Mouse (Mus musculus): Measurements from ENCODE around the gene Ppp1r9b.
"Not testable (repeated sequence)": the region's sequence is repeated elsewhere in the genome, so short reads cannot be mapped to it uniquely, and the experiment has no call there.

Ppp1r9b gene

GRCm38 (mm10) chr11:94990749-94991577 is at the start of gene Ppp1r9b:
Ppp1r9b (plus strand) TSS chr11:94991035.
- peak; percentile 97 for DNase-seq

GRCm38 (mm10) chr11:94941121-94941520 is 49.7 kb upstream of the Ppp1r9b start:
- DNase-seq: no peak

- DNase-seq: no peak
Measured at GRCm38 (mm10) chr11:94941776-94942175, 49.1 kb upstream of the Ppp1r9b start.

DNA sequence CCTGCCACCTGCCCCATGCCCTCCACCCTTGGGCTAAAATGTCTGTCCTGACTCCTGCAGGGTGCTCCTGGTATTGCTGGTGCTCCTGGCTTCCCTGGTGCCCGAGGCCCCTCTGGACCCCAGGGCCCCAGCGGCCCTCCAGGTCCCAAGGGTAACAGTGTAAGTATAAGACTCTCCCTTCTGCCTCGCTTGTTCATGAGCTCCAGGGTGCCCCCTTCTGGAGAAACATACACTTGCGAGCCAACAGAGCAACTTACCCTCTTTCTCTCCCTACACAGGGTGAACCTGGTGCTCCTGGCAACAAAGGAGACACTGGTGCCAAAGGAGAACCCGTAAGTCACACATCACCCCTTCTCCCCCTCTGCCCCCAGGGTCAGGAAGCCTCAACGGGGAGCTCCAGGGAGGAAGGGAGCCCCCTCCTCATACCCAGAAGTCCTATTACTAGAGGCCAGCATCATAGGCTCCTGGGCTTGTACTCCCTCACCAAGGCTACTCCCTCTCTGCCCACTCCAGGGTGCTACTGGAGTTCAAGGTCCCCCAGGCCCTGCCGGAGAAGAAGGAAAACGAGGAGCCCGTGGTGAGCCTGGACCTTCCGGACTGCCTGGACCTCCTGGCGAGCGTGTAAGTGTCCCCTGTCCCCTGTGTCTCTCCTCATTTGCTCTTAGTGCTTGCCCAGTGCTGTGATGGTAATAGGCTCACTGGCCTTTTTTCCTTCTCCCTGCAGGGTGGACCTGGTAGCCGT is 48.4 kb upstream of the Ppp1r9b start:
- peak; percentile 59 to 68 for DNase-seq

GRCm38 (mm10) chr11:94943054-94943453 is 47.8 kb upstream of the Ppp1r9b start:
- DNase-seq: no peak

GRCm38 (mm10) chr11:94944295-94944694 is 46.5 kb upstream of the Ppp1r9b start:
- no peak for DNase-seq

DNA sequence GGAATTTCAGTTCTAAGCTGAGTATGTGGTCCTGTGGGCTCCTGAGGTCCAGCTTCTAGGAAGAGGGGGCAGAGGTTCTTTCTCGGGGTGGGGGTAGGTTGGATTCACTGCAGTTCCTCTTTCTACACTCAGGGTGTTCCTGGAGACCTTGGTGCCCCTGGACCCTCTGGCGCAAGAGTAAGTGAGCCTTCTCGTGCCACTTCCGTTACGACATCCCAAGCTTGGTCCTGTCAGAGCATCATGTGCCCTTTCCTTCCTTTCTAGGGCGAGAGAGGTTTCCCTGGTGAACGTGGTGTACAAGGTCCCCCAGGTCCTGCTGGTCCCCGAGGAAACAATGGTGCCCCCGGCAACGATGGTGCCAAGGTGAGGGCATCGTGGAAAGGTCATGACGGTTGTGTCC is 45.6 kb upstream of the Ppp1r9b start:
- no peak for DNase-seq

- DNase-seq: peak; percentile 40 to 47
Measured at GRCm38 (mm10) chr11:94952169-94952568, 38.7 kb upstream of the Ppp1r9b start.

DNA sequence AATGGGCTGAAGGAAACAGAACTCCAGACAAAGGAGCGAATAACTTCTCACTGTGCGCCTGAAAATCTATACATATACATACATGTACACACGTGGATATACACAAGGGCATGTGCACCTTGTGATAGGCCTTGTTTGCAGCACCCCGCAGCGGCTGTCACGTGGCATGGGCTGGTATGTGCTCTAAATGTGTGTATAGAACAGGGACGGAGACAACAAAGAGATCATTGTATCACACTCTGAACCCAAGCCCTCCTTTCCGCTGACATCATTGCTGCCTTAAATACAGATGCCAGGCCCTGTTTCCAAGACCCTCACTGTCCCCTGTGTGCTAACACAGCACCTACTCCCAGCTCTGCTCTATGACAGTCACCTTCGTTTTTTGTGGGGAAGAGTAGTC is 35.7 kb upstream of the Ppp1r9b start:
- no peak for DNase-seq

GRCm38 (mm10) chr11:94957693-94958064 is 33.2 kb upstream of the Ppp1r9b start:
- peak; percentile 47 to 53 for DNase-seq

GRCm38 (mm10) chr11:94958065-94958858 is 32.6 kb upstream of the Ppp1r9b start:
- peak; percentile 91 to 94 for DNase-seq

DNA sequence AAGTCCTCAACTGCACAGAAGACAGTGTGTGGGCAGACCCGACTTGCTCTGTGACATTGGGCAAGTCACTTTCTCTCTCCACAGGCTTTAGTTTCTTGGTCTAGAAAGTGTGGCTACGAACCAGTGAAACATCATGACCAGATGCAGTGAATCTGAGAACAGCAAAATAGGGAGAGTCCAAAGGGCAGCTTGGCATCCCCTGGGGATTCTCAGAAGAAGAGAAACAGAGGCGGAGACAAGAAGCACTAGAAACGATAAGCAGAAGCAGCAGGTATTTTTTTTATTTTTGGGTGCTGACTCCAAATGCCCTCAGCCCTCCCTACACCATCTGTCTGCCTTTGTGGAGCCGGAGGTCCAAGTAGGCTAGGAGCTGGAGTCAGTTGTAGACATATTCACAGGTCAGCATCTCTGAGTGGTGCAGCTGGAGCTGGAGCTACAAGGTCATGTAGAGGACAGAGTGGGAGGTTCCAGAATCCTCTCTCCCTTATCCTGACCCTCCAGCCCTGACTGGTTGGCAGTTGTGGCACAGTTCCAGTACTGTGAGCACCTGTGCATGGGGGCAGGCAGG is 28.2 kb upstream of the Ppp1r9b start:
- DNase-seq: no peak

GRCm38 (mm10) chr11:94967419-94967818 is 23.4 kb upstream of the Ppp1r9b start, which contains the start of gene Hils1:
Hils1 (plus strand) TSS chr11:94967593.
- no peak for DNase-seq

GRCm38 (mm10) chr11:94968187-94968586 is 22.6 kb upstream of the Ppp1r9b start:
- DNase-seq: peak; percentile 47 to 64

- not testable (repeated sequence) for DNase-seq
Measured at GRCm38 (mm10) chr11:94969709-94970108, 21.1 kb upstream of the Ppp1r9b start.

DNA sequence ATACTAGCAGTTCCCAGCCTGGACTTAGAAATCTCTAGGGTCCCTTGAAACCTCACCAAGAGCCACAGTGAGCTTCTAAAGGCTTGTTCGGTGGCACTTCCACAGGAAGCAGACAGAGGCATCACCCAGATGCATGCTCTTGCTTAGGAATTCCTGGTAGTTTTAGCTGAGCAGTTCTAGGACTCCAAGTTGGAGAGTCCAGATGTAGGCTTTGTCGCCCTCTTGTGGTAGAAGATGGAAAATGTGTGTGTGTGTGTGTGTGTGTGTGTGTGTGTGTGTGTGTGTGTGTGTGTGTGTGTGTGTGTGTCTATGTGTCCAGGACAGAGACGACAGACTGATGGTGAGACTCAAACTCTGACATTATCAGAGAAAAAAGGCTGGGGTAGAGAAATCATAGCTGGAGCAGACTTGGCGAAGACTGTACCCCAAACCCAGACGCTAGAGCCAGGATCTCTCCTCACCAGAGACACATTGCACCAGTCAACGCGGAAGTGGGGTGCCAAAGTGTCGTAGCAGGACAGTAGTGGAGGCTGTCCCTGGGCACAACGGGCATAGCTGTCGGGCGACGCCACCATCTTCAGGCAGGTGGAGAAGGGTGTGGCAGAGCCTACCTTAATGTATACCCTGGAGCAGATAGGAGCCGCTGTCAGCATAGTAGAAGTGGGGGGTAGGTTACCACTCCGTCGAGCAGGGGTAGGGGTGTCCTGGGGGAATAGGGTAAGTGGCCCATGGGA is 20.5 kb upstream of the Ppp1r9b start:
- DNase-seq: peak; percentile 87 to 93

GRCm38 (mm10) chr11:94971895-94972615 is 18.8 kb upstream of the Ppp1r9b start:
- peak; percentile 64 to 71 for DNase-seq

DNA sequence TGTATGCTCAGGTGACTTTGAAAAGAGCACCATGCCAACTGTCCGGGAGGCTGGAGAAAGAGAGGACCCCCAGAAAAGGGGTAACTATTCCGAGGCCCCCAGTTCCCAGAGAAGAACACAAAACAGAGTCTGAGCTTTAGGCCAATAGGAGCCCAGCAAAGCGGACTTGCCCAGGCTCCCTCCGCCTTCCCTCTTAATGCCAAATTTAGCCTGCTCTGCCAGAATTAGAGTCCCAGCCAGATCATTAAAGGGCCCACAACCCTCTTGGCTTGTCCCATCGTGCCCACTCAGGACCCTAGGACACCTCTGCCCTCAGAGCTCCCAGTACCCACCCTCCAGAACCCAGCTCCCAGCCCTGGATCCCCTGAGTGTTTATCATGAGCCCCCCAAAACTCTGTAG is 17.9 kb upstream of the Ppp1r9b start:
- DNase-seq: peak in 1 of 2 experiments; percentile 28

GRCm38 (mm10) chr11:94973313-94973712 is 17.5 kb upstream of the Ppp1r9b start:
- DNase-seq: peak; percentile 42 to 58

DNA sequence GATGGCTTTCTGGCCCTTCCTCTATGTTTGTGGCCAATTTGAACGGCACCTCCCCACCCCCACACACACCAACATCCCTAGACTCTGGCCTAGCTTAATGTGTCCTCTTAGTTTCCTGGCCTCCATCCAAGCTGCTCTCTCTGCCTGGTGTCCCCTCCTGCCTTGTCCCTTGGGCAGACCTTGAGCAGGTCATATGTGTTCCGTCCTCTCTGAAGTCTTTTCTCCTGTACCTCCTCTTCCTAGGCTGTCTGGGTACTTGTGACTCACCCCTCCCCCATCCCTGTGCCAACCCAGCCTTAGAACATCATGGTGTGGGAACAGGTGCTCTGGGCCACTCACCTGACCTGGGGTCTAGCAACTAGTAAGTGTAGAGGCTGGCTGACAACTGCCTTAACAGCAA is 15.9 kb upstream of the Ppp1r9b start:
- no peak for DNase-seq

- DNase-seq: peak in 1 of 2 experiments; percentile 11
Measured at GRCm38 (mm10) chr11:94976199-94976598, 14.6 kb upstream of the Ppp1r9b start, which contains the start of gene Sgca. Sgca (minus strand) TSS chr11:94976327.
